Mouse (Mus musculus): ENCODE data around the gene Fntb. TPM values are rescaled to one million over a fixed set of nuclear protein-coding genes. Genes with fewer than 3 reads are reported as not detected.

Gene Fntb
- total and polyA plus RNA-seq, 3 experiments = 10.4 to 79.8 (median 30.1) TPM

- Histone ChIP-seq H3K27me3 (ENCODE audit: insufficient read depth, low read length) (peaks cover 7% of the 10 kb centered on the region), H3K4me1 (ENCODE audit: insufficient read depth, low read depth, low read length) (peaks cover 13% of the 10 kb centered on the region), H3K36me3 (replicated peaks) (peaks cover 37% of the 10 kb centered on the region), H3K4me3 (ENCODE audit: low read depth, low read length) (no peak overlapping the region), H3K9me3 (replicated peaks) (no peaks in the 10 kb centered on the region)
- no peak for DNase-seq (ENCODE audit: low spot score)
- TF ChIP-seq TAL1 (conservative IDR thresholded peaks at IDR 0.05; ENCODE audit: low read depth, low read length) (no peak), GATA2 (IDR thresholded peaks at IDR 0.05; ENCODE audit: borderline replicate concordance, low read depth, low read length) (no peak), POLR2AphosphoS5 (IDR thresholded peaks at IDR 0.05; ENCODE audit: insufficient replicate concordance, low read depth, low read length) (no peak), GATA1 (IDR thresholded peaks at IDR 0.05; ENCODE audit: borderline replicate concordance, low read length) (no peak), CTCF (IDR thresholded peaks at IDR 0.05; ENCODE audit: low read depth, low read length) (no peak)
- ATAC-seq (ENCODE audit: extremely low read depth, insufficient number of reproducible peaks, low FRiP score, poor library complexity, severe bottlenecking) = no peak
These were observed 164.8 kb downstream of the Fntb start for GRCm38 (mm10) chr12:76930177-76930576.

GRCm38 (mm10) chr12:76931739-76932687 lies 166.6 kb downstream of the Fntb start:
- no peak for DNase-seq (ENCODE audit: low spot score)
- H3K36me3 ChIP-seq (replicated peaks) = peaks cover 55% of the 10 kb centered on the region
- H3K4me1 ChIP-seq (ENCODE audit: insufficient read depth, low read depth, low read length) = peaks cover 13% of the 10 kb centered on the region
- H3K9me3 ChIP-seq (replicated peaks) = no peaks in the 10 kb centered on the region
- H3K27me3 ChIP-seq (ENCODE audit: insufficient read depth, low read length) = peaks cover 7% of the 10 kb centered on the region
- H3K4me3 ChIP-seq (ENCODE audit: low read depth, low read length) = no peak overlapping the region
- TF ChIP-seq TAL1 (conservative IDR thresholded peaks at IDR 0.05; ENCODE audit: low read depth, low read length) (no peak), POLR2AphosphoS5 (IDR thresholded peaks at IDR 0.05; ENCODE audit: insufficient replicate concordance, low read depth, low read length) (no peak), GATA1 (IDR thresholded peaks at IDR 0.05; ENCODE audit: borderline replicate concordance, low read length) (no peak), CTCF (IDR thresholded peaks at IDR 0.05; ENCODE audit: low read depth, low read length) (no peak), GATA2 (IDR thresholded peaks at IDR 0.05; ENCODE audit: borderline replicate concordance, low read depth, low read length) (no peak)
- ATAC-seq (ENCODE audit: extremely low read depth, insufficient number of reproducible peaks, low FRiP score, poor library complexity, severe bottlenecking) = no peak

- no peaks in the 10 kb centered on the region for H3K9me3 ChIP-seq (replicated peaks)
- no peak overlapping the region for H3K4me3 ChIP-seq (ENCODE audit: low read depth, low read length)
- TF ChIP-seq CTCF (IDR thresholded peaks at IDR 0.05; ENCODE audit: low read depth, low read length) (no peak), GATA2 (IDR thresholded peaks at IDR 0.05; ENCODE audit: borderline replicate concordance, low read depth, low read length) (no peak), POLR2AphosphoS5 (IDR thresholded peaks at IDR 0.05; ENCODE audit: insufficient replicate concordance, low read depth, low read length) (no peak), TAL1 (conservative IDR thresholded peaks at IDR 0.05; ENCODE audit: low read depth, low read length) (no peak), GATA1 (IDR thresholded peaks at IDR 0.05; ENCODE audit: borderline replicate concordance, low read length) (no peak)
- H3K4me1 ChIP-seq (ENCODE audit: insufficient read depth, low read depth, low read length) = peaks cover 13% of the 10 kb centered on the region
- H3K36me3 ChIP-seq (replicated peaks) = peaks cover 61% of the 10 kb centered on the region
- DNase-seq (ENCODE audit: low spot score) (no peak), ATAC-seq (ENCODE audit: extremely low read depth, insufficient number of reproducible peaks, low FRiP score, poor library complexity, severe bottlenecking) (no peak)
- H3K27me3 ChIP-seq (ENCODE audit: insufficient read depth, low read length) = peaks cover 3% of the 10 kb centered on the region; the same call in 1 of the 2 replicates
These were observed 167.3 kb downstream of the Fntb start for GRCm38 (mm10) chr12:76932688-76933060.

GRCm38 (mm10) chr12:76934438-76934837 lies 169.0 kb downstream of the Fntb start:
- H3K4me3 ChIP-seq (ENCODE audit: low read depth, low read length) = no peak overlapping the region
- ATAC-seq (ENCODE audit: extremely low read depth, insufficient number of reproducible peaks, low FRiP score, poor library complexity, severe bottlenecking) (no peak), DNase-seq (ENCODE audit: low spot score) (no peak)
- H3K4me1 ChIP-seq (ENCODE audit: insufficient read depth, low read depth, low read length) = peaks cover 12% of the 10 kb centered on the region
- H3K36me3 ChIP-seq (replicated peaks) = peaks cover 79% of the 10 kb centered on the region
- H3K9me3 ChIP-seq (replicated peaks) = no peaks in the 10 kb centered on the region
- no peaks in the 10 kb centered on the region for H3K27me3 ChIP-seq (ENCODE audit: insufficient read depth, low read length)
- no peak for TF ChIP-seq POLR2AphosphoS5 (IDR thresholded peaks at IDR 0.05; ENCODE audit: insufficient replicate concordance, low read depth, low read length)
- no peak for TF ChIP-seq CTCF (IDR thresholded peaks at IDR 0.05; ENCODE audit: low read depth, low read length)
- no peak for TF ChIP-seq GATA1 (IDR thresholded peaks at IDR 0.05; ENCODE audit: borderline replicate concordance, low read length)
- no peak for TF ChIP-seq GATA2 (IDR thresholded peaks at IDR 0.05; ENCODE audit: borderline replicate concordance, low read depth, low read length)
- TF ChIP-seq TAL1 (conservative IDR thresholded peaks at IDR 0.05; ENCODE audit: low read depth, low read length) = no peak

- DNase-seq (ENCODE audit: low spot score) (no peak), ATAC-seq (ENCODE audit: extremely low read depth, insufficient number of reproducible peaks, low FRiP score, poor library complexity, severe bottlenecking) (no peak)
- Histone ChIP-seq H3K27me3 (ENCODE audit: insufficient read depth, low read length) (no peaks in the 10 kb centered on the region), H3K9me3 (replicated peaks) (no peaks in the 10 kb centered on the region), H3K4me3 (ENCODE audit: low read depth, low read length) (no peak overlapping the region), H3K36me3 (replicated peaks) (peaks cover 94% of the 10 kb centered on the region), H3K4me1 (ENCODE audit: insufficient read depth, low read depth, low read length) (peaks cover 9% of the 10 kb centered on the region)
- TF ChIP-seq GATA2 (IDR thresholded peaks at IDR 0.05; ENCODE audit: borderline replicate concordance, low read depth, low read length) (no peak), POLR2AphosphoS5 (IDR thresholded peaks at IDR 0.05; ENCODE audit: insufficient replicate concordance, low read depth, low read length) (no peak), GATA1 (IDR thresholded peaks at IDR 0.05; ENCODE audit: borderline replicate concordance, low read length) (no peak), CTCF (IDR thresholded peaks at IDR 0.05; ENCODE audit: low read depth, low read length) (no peak)
These were observed 170.8 kb downstream of the Fntb start for GRCm38 (mm10) chr12:76936211-76936610.

- H3K4me3 ChIP-seq (ENCODE audit: low read depth, low read length) = no peak overlapping the region
- DNase-seq (ENCODE audit: low spot score) = no peak
- H3K9me3 ChIP-seq (replicated peaks) = no peaks in the 10 kb centered on the region
- H3K4me1 ChIP-seq (ENCODE audit: insufficient read depth, low read depth, low read length) = peaks cover 27% of the 10 kb centered on the region
- ATAC-seq (ENCODE audit: extremely low read depth, insufficient number of reproducible peaks, low FRiP score, poor library complexity, severe bottlenecking) = no peak
- H3K36me3 ChIP-seq (replicated peaks) = peaks cover 97% of the 10 kb centered on the region
- no peak for TF ChIP-seq TAL1 (conservative IDR thresholded peaks at IDR 0.05; ENCODE audit: low read depth, low read length)
- no peak for TF ChIP-seq POLR2AphosphoS5 (IDR thresholded peaks at IDR 0.05; ENCODE audit: insufficient replicate concordance, low read depth, low read length)
- TF ChIP-seq GATA2 (IDR thresholded peaks at IDR 0.05; ENCODE audit: borderline replicate concordance, low read depth, low read length) = no peak
- TF ChIP-seq GATA1 (IDR thresholded peaks at IDR 0.05; ENCODE audit: borderline replicate concordance, low read length) = no peak
- TF ChIP-seq CTCF (IDR thresholded peaks at IDR 0.05; ENCODE audit: low read depth, low read length) = no peak
- no peaks in the 10 kb centered on the region for H3K27me3 ChIP-seq (ENCODE audit: insufficient read depth, low read length)
These were observed 172.6 kb downstream of the Fntb start for GRCm38 (mm10) chr12:76938013-76938412.
